22 mouse cellular contexts compared by ENCODE assay signal in the genomic region with DNA sequence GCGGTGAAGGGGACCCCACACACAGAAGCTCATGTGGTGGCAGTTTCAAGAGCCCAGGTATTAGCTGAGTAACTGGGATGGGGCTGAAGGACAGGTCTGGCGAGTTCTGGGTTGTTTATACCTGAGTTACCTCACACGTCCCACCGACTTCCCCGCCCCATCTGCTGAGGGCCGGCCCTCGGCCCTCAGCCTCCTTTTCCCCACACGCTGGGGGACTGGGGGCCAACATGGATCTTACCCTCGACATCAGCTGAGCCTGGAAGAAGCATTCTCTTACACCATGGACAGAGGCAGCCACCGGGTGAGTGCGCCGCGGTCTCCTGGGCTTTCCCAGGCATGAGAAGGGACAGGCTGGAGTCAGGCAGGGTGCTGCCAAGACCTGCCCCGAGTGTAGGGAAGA. TPM values are rescaled to one million over a fixed set of nuclear protein-coding genes. Genes with fewer than 3 reads are reported as not detected.
DNase-seq lines count a peak whose midpoint lies in the region; ATAC-seq and TF ChIP-seq lines count a peak whose summit lies in the region.
"Had no signal": no experiment of that assay in that cellular context is flagged by ENCODE, and none has a peak within 500 bp of the region (broad histone marks: within the 10 kb centered on the region; RNA-seq: fewer than 3 reads in every experiment).

A gene (plus strand): TSS at position 246 of the 400 bp plus-strand sequence.

- H3K4me2 ChIP-seq in intestine, embryonic 15.5 days (replicated peaks): peak within 1 kb of the TSS; percentile 39
- no peak within 1 kb of the TSS for H3K4me2 ChIP-seq in intestine, postnatal 0 days (replicated peaks; ENCODE audit: low read depth)
- peak within 1 kb of the TSS; percentile 16; the same call in 1 of the 2 replicates for H3K4me2 ChIP-seq in embryonic facial prominence, embryonic 11.5 days (ENCODE audit: low read depth, low read length)
- H3K4me2 ChIP-seq in stomach, embryonic 15.5 days: no peak within 1 kb of the TSS
- no peak within 1 kb of the TSS for H3K4me2 ChIP-seq in liver, embryonic 11.5 days
- no peak within 1 kb of the TSS for H3K4me2 ChIP-seq in hindbrain, postnatal 0 days (ENCODE audit: low read depth, low read length)
- H3K4me2 ChIP-seq: heart, embryonic 15.5 days; lung, embryonic 15.5 days had no signal

- no peaks in the 10 kb centered on the region for H3K9me3 ChIP-seq in intestine, embryonic 15.5 days
- H3K9me3 ChIP-seq in intestine, postnatal 0 days (ENCODE audit: control insufficient read depth): no peaks in the 10 kb centered on the region
- no peaks in the 10 kb centered on the region for H3K9me3 ChIP-seq in E14TG2a.4 (ENCODE audit: low read length)
- no peaks in the 10 kb centered on the region for H3K9me3 ChIP-seq in embryonic facial prominence, embryonic 11.5 days (replicated peaks; ENCODE audit: control insufficient read depth, low read length)
- no peaks in the 10 kb centered on the region for H3K9me3 ChIP-seq in stomach, embryonic 15.5 days
- no peaks in the 10 kb centered on the region for H3K9me3 ChIP-seq in liver, embryonic 11.5 days (ENCODE audit: control insufficient read depth, low read length)
- no peaks in the 10 kb centered on the region for H3K9me3 ChIP-seq in hindbrain, postnatal 0 days (ENCODE audit: low read length)
- H3K9me3 ChIP-seq: forebrain, embryonic 10.5 days; heart, embryonic 15.5 days; hindbrain, embryonic 10.5 days; lung, embryonic 15.5 days; midbrain, embryonic 10.5 days had no signal

- WGBS in intestine, embryonic 15.5 days: 18% methylated on average over 14 of the region's 14 CpGs
- WGBS in intestine, postnatal 0 days: 16% methylated on average over 14 of the region's 14 CpGs
- WGBS in embryonic facial prominence, embryonic 11.5 days: 29% methylated on average over 14 of the region's 14 CpGs
- 18% methylated on average over 14 of the region's 14 CpGs for WGBS in stomach, embryonic 15.5 days
- WGBS in liver, embryonic 11.5 days: 20% methylated on average over 14 of the region's 14 CpGs
- 49% methylated on average over 14 of the region's 14 CpGs for WGBS in hindbrain, postnatal 0 days

- ATAC-seq in intestine, embryonic 15.5 days: 0 out of 2 replicates have a peak, but pooled peaks have one; percentile 15
- no peak for ATAC-seq in intestine, postnatal 0 days
- no peak for ATAC-seq in embryonic facial prominence, embryonic 11.5 days (replicated peaks; ENCODE audit: insufficient number of reproducible peaks, low FRiP score, low TSS enrichment, low read depth)
- no peak; the same call in 1 of the 2 replicates for ATAC-seq in stomach, embryonic 15.5 days (ENCODE audit: insufficient read depth, low FRiP score, low read depth)
- ATAC-seq in liver, embryonic 11.5 days (replicated peaks; ENCODE audit: low FRiP score): no peak
- ATAC-seq in hindbrain, postnatal 0 days: no peak
- ATAC-seq: Patski had no signal

- H3K36me3 ChIP-seq in intestine, embryonic 15.5 days: no peaks in the 10 kb centered on the region
- no peaks in the 10 kb centered on the region for H3K36me3 ChIP-seq in intestine, postnatal 0 days (ENCODE audit: control insufficient read depth, insufficient read depth)
- H3K36me3 ChIP-seq in E14TG2a.4 (ENCODE audit: insufficient read depth, low read length): no peaks in the 10 kb centered on the region
- H3K36me3 ChIP-seq in embryonic facial prominence, embryonic 11.5 days (replicated peaks; ENCODE audit: control insufficient read depth, insufficient read depth, low read depth, low read length): no peaks in the 10 kb centered on the region
- H3K36me3 ChIP-seq in stomach, embryonic 15.5 days: no peaks in the 10 kb centered on the region
- H3K36me3 ChIP-seq in liver, embryonic 11.5 days (ENCODE audit: control insufficient read depth, insufficient read depth, low read length): no peaks in the 10 kb centered on the region
- H3K36me3 ChIP-seq in hindbrain, postnatal 0 days (ENCODE audit: insufficient read depth, low read length): no peaks in the 10 kb centered on the region
- H3K36me3 ChIP-seq: forebrain, embryonic 10.5 days; heart, embryonic 15.5 days; hindbrain, embryonic 10.5 days; lung, embryonic 15.5 days; midbrain, embryonic 10.5 days had no signal

- TF ChIP-seq CTCF in intestine, postnatal 0 days (IDR thresholded peaks at IDR 0.05; ENCODE audit: low read depth): no peak
- no peak for TF ChIP-seq CTCF in E14TG2a.4 (conservative IDR thresholded peaks at IDR 0.05; ENCODE audit: low read length)
- no peak for TF ChIP-seq CTCF in hindbrain, postnatal 0 days (IDR thresholded peaks at IDR 0.05; ENCODE audit: low read depth)

- peaks cover 10% of the 10 kb centered on the region; the same call in 1 of the 2 replicates for H3K4me1 ChIP-seq in intestine, embryonic 15.5 days (replicated peaks)
- no peaks in the 10 kb centered on the region for H3K4me1 ChIP-seq in intestine, postnatal 0 days (replicated peaks; ENCODE audit: control insufficient read depth, insufficient read depth, low read length)
- H3K4me1 ChIP-seq in E14TG2a.4 (replicated peaks; ENCODE audit: low read depth, low read length): peaks cover 8% of the 10 kb centered on the region
- no peaks in the 10 kb centered on the region for H3K4me1 ChIP-seq in embryonic facial prominence, embryonic 11.5 days (ENCODE audit: control insufficient read depth, insufficient read depth, low read length)
- H3K4me1 ChIP-seq in stomach, embryonic 15.5 days: 0 out of 2 replicates have a peak, but pooled peaks cover 9% of the 10 kb centered on the region
- no peaks in the 10 kb centered on the region for H3K4me1 ChIP-seq in liver, embryonic 11.5 days (replicated peaks; ENCODE audit: control insufficient read depth, insufficient read depth, low read length)
- no peaks in the 10 kb centered on the region for H3K4me1 ChIP-seq in hindbrain, postnatal 0 days (ENCODE audit: insufficient read depth, low read length)
- H3K4me1 ChIP-seq: forebrain, embryonic 10.5 days; hindbrain, embryonic 10.5 days; midbrain, embryonic 10.5 days had no signal

- no peak within 1 kb of the TSS for H3K4me3 ChIP-seq in intestine, embryonic 15.5 days (replicated peaks)
- H3K4me3 ChIP-seq in intestine, postnatal 0 days (ENCODE audit: low read depth, low read length): no peak within 1 kb of the TSS
- H3K4me3 ChIP-seq in E14TG2a.4 (replicated peaks; ENCODE audit: low read length): peak within 1 kb of the TSS; percentile 45
- H3K4me3 ChIP-seq in embryonic facial prominence, embryonic 11.5 days (ENCODE audit: low read depth, low read length): no peak within 1 kb of the TSS
- peak within 1 kb of the TSS; percentile 26 for H3K4me3 ChIP-seq in stomach, embryonic 15.5 days (replicated peaks)
- no peak within 1 kb of the TSS for H3K4me3 ChIP-seq in liver, embryonic 11.5 days (ENCODE audit: low read depth, low read length)
- no peak within 1 kb of the TSS for H3K4me3 ChIP-seq in hindbrain, postnatal 0 days (ENCODE audit: low read length)
- H3K4me3 ChIP-seq: forebrain, embryonic 10.5 days; heart, embryonic 15.5 days; hindbrain, embryonic 10.5 days; lung, embryonic 15.5 days; midbrain, embryonic 10.5 days had no signal

- no peak within 1 kb of the TSS for H3K9ac ChIP-seq in intestine, embryonic 15.5 days
- H3K9ac ChIP-seq in intestine, postnatal 0 days (ENCODE audit: low read depth, low read length): no peak within 1 kb of the TSS
- H3K9ac ChIP-seq in embryonic facial prominence, embryonic 11.5 days (replicated peaks; ENCODE audit: low read length): no peak within 1 kb of the TSS
- H3K9ac ChIP-seq in stomach, embryonic 15.5 days: no peak within 1 kb of the TSS
- no peak within 1 kb of the TSS for H3K9ac ChIP-seq in liver, embryonic 11.5 days (ENCODE audit: low read depth, low read length)
- no peak within 1 kb of the TSS for H3K9ac ChIP-seq in hindbrain, postnatal 0 days (replicated peaks; ENCODE audit: low read length)
- H3K9ac ChIP-seq: heart, embryonic 15.5 days; lung, embryonic 15.5 days had no signal

- DNase-seq in embryonic facial prominence, embryonic 11.5 days (ENCODE audit: low spot score): peak; percentile 22
- no peak for DNase-seq in liver, embryonic 11.5 days (ENCODE audit: low spot score)
- no peak for DNase-seq in spleen, postnatal 10 days (ENCODE audit: low spot score in 2 of 2)
- no peak for DNase-seq in hindbrain, postnatal 0 days (ENCODE audit: low spot score)
- DNase-seq: B cell, adult 2 months; cerebellum, postnatal 10 days; heart, adult 18-20 months; kidney, postnatal 10 days; spleen, adult 18-20 months; thymus, postnatal 36 days had no signal

- H3K27ac ChIP-seq in intestine, embryonic 15.5 days: no peak within 1 kb of the TSS
- no peak within 1 kb of the TSS for H3K27ac ChIP-seq in intestine, postnatal 0 days (ENCODE audit: low read depth, low read length)
- no peak within 1 kb of the TSS for H3K27ac ChIP-seq in embryonic facial prominence, embryonic 11.5 days (replicated peaks; ENCODE audit: low read depth, low read length)
- peak within 1 kb of the TSS; percentile 44 for H3K27ac ChIP-seq in stomach, embryonic 15.5 days
- no peak within 1 kb of the TSS for H3K27ac ChIP-seq in liver, embryonic 11.5 days (ENCODE audit: low read depth, low read length)
- H3K27ac ChIP-seq in hindbrain, postnatal 0 days: no peak within 1 kb of the TSS
- H3K27ac ChIP-seq: forebrain, embryonic 10.5 days; heart, embryonic 15.5 days; hindbrain, embryonic 10.5 days; lung, embryonic 15.5 days; midbrain, embryonic 10.5 days had no signal

- no peaks in the 10 kb centered on the region for H3K27me3 ChIP-seq in intestine, embryonic 15.5 days (replicated peaks)
- H3K27me3 ChIP-seq in intestine, postnatal 0 days (replicated peaks; ENCODE audit: control insufficient read depth, insufficient read depth, low read length): no peaks in the 10 kb centered on the region
- peaks cover 38% of the 10 kb centered on the region for H3K27me3 ChIP-seq in E14TG2a.4 (ENCODE audit: insufficient read depth, low read length)
- no peaks in the 10 kb centered on the region for H3K27me3 ChIP-seq in embryonic facial prominence, embryonic 11.5 days (ENCODE audit: control insufficient read depth, insufficient read depth, low read length)
- 0 out of 2 replicates have a peak, but pooled peaks cover 4% of the 10 kb centered on the region for H3K27me3 ChIP-seq in stomach, embryonic 15.5 days (replicated peaks)
- peaks cover 29% of the 10 kb centered on the region for H3K27me3 ChIP-seq in liver, embryonic 11.5 days (replicated peaks; ENCODE audit: control insufficient read depth, insufficient read depth, low read length)
- no peaks in the 10 kb centered on the region for H3K27me3 ChIP-seq in hindbrain, postnatal 0 days (ENCODE audit: insufficient read depth, low read length)
- H3K27me3 ChIP-seq: lung, embryonic 15.5 days had no signal

RNA-seq across cellular contexts. Expression of the gene that starts here (rescaled TPM):
- 0.36 and 0.40 TPM in 2 replicates for polyA plus RNA-seq in intestine, embryonic 15.5 days (2015; fragmentation: Nextera tagmentation; extraction: Ambion mirVana)
- 0.04 TPM in 1 of 2 replicates, not detected in the other for polyA plus RNA-seq in intestine, postnatal 0 days (2015; fragmentation: Nextera tagmentation; extraction: Ambion mirVana)
- 0.55 and 0.74 TPM in 2 replicates for polyA plus RNA-seq in embryonic facial prominence, embryonic 11.5 days (2014; fragmentation: Nextera tagmentation; extraction: Ambion mirVana)
- 3.4 and 6.0 TPM in 2 replicates for polyA plus RNA-seq in stomach, embryonic 15.5 days (2015; fragmentation: Nextera tagmentation; extraction: Ambion mirVana)
- 0.08 TPM in 1 of 2 replicates, not detected in the other for polyA plus RNA-seq in liver, embryonic 11.5 days (2014; fragmentation: Nextera tagmentation; extraction: Ambion mirVana)
- 0.04 TPM in 1 of 2 replicates, not detected in the other for total RNA-seq in hindbrain, postnatal 0 days (2014; rRNA removed)
- polyA plus RNA-seq in hindbrain, postnatal 0 days (2015; fragmentation: Nextera tagmentation; extraction: Ambion mirVana): not detected in 2 replicates
- total RNA-seq: left cerebral cortex, adult 8-10 months had no signal
- polyA plus RNA-seq: forebrain, embryonic 10.5 days; neural tube, embryonic 11.5 days; Patski had no signal

Comparison
In these comparisons a context has a peak if more than half of its experiments do, and no peak if none do; other contexts are left out.
1. Peak in ATAC-seq and H3K4me2 ChIP-seq in intestine, embryonic 15.5 days; RNA of the gene not detected or under 1 TPM.
2. Peak in DNase-seq and H3K4me2 ChIP-seq in embryonic facial prominence, embryonic 11.5 days; RNA of the gene not detected or under 1 TPM.
3. H3K4me3 ChIP-seq: peak in E14TG2a.4 (single experiment) and stomach, embryonic 15.5 days (single experiment); none in intestine, embryonic 15.5 days (single experiment), intestine, postnatal 0 days (single experiment), embryonic facial prominence, embryonic 11.5 days (single experiment), liver, embryonic 11.5 days (single experiment) and hindbrain, postnatal 0 days (single experiment).